Mouse (Mus musculus): Measurements from ENCODE around the gene Sh3bp5l. TPM values are rescaled to one million over a fixed set of nuclear protein-coding genes. Genes with fewer than 3 reads are reported as not detected.
"Not testable (repeated sequence)": the region's sequence is repeated elsewhere in the genome, so short reads cannot be mapped to it uniquely, and the experiment has no call there.

Gene Sh3bp5l
- total RNA-seq, 2 experiments from 2014 or later = 33.7 to 35.1 TPM

- DNase-seq (ENCODE audit: low spot score); intact Hi-C loops (cut with DNase I): not testable (repeated sequence)
These were observed 32.0 kb downstream of the Sh3bp5l start for GRCm38 (mm10) chr11:58362562-58362961.

- DNase-seq (ENCODE audit: low spot score) = no peak
- intact Hi-C loops (cut with DNase I) = no loop called here
These were observed 33.9 kb downstream of the Sh3bp5l start for GRCm38 (mm10) chr11:58364454-58364853.

- DNase-seq (ENCODE audit: low spot score); intact Hi-C loops (cut with DNase I): not testable (repeated sequence)
These were observed 35.7 kb downstream of the Sh3bp5l start for GRCm38 (mm10) chr11:58366191-58366590.

GRCm38 (mm10) chr11:58377273-58377672 lies 46.7 kb downstream of the Sh3bp5l start:
- intact Hi-C loops (cut with DNase I) = no loop called here
- DNase-seq (ENCODE audit: low spot score) = no peak

- DNase-seq (ENCODE audit: low spot score) = no peak
- intact Hi-C loops (cut with DNase I) = no loop called here
These were observed 47.2 kb downstream of the Sh3bp5l start for GRCm38 (mm10) chr11:58377686-58378085.

- no peak for DNase-seq (ENCODE audit: low spot score)
- intact Hi-C loops (cut with DNase I) = no loop called here
These were observed 48.3 kb downstream of the Sh3bp5l start, which contains the start of gene Lypd8 for GRCm38 (mm10) chr11:58378763-58379278. TSS of gene Lypd8 (plus strand) at chr11:58379043.

GRCm38 (mm10) chr11:58379516-58379915 lies 49.0 kb downstream of the Sh3bp5l start:
- no peak for DNase-seq (ENCODE audit: low spot score)
- intact Hi-C loops (cut with DNase I) = no loop called here

- no peak for DNase-seq (ENCODE audit: low spot score)
- intact Hi-C loops (cut with DNase I) = no loop called here
These were observed 51.9 kb downstream of the Sh3bp5l start for GRCm38 (mm10) chr11:58382471-58382870.

Other genes starting within 250 kb of the Sh3bp5l start
- gene Gm12248, start 237.6 kb upstream of the Sh3bp5l start, total RNA-seq (2021) = not detected
- gene Cnot8, start 226.6 kb upstream of the Sh3bp5l start, total RNA-seq (2021) = 10 to 100 TPM; 36.0 to 36.4 TPM
- gene Gemin5, start 162.2 kb upstream of the Sh3bp5l start, total RNA-seq (2021) = 1 to 10 TPM; 8.5 to 8.9 TPM
- 10 to 100 TPM; 46.2 to 50.7 TPM for gene Mrpl22, start 159.1 kb upstream of the Sh3bp5l start, total RNA-seq (2021)
- gene Igtp, start 131.2 kb upstream of the Sh3bp5l start, total RNA-seq (2021) = 1 to 10 TPM; 6.4 TPM
- 10 to 100 TPM in 1 of 2 experiments, 1 to 10 TPM in 1; 9.3 to 10.7 TPM for gene Irgm2, start 131.1 kb upstream of the Sh3bp5l start, total RNA-seq (2021)
- not detected for gene 4930438A08Rik, start 55.9 kb upstream of the Sh3bp5l start, total RNA-seq (2021)
- 1 to 10 TPM; 3.7 to 4.1 TPM for gene Zfp692, start 23.7 kb upstream of the Sh3bp5l start, total RNA-seq (2021)
- 10 to 100 TPM; 42.9 to 43.5 TPM for gene Zfp672, start 385 bp upstream of the Sh3bp5l start, total RNA-seq (2021)
- gene Lypd8, start 48.3 kb downstream of the Sh3bp5l start, total RNA-seq (2021) = under 1 TPM in 1 of 2 experiments, not detected in 1; 0.31 TPM
- not detected for gene 1810065E05Rik, start 90.4 kb downstream of the Sh3bp5l start, total RNA-seq (2021)
- not detected for gene Gm12253, start 101.8 kb downstream of the Sh3bp5l start, total RNA-seq (2021)
- not detected for gene Lypd9, start 122.2 kb downstream of the Sh3bp5l start, total RNA-seq (2021)
- not detected for gene Olfr30, start 131.5 kb downstream of the Sh3bp5l start, total RNA-seq (2021)
- gene Olfr332, start 161.8 kb downstream of the Sh3bp5l start, total RNA-seq (2021) = not detected
- not detected for gene Olfr331, start 171.8 kb downstream of the Sh3bp5l start, total RNA-seq (2021)
- gene Olfr330, start 204.1 kb downstream of the Sh3bp5l start, total RNA-seq (2021) = not detected
- not detected for gene Olfr329-ps, start 215.7 kb downstream of the Sh3bp5l start, total RNA-seq (2021)
- not detected for gene Olfr328, start 224.9 kb downstream of the Sh3bp5l start, total RNA-seq (2021)
- gene Olfr224, start 239.8 kb downstream of the Sh3bp5l start, total RNA-seq (2021) = not detected
- gene Olfr325, start 247.0 kb downstream of the Sh3bp5l start, total RNA-seq (2021) = not detected

Measured in heart, postnatal 25 days (tissue).